Mouse (Mus musculus) heart, embryonic 14.5 days (tissue): ENCODE results near the gene Banp. TPM values are rescaled to one million over a fixed set of nuclear protein-coding genes. Genes with fewer than 3 reads are reported as not detected.

Experiments used
- ATAC-seq: fragments of 200-750 bp; cut with Nextera tagmentation; 2 replicates; pipeline ENCODE4 v1.8.0; 2017; ENCODE audit warnings: low read depth, moderate TSS enrichment; ENCODE audit not compliant: insufficient number of reproducible peaks, insufficient read depth, low FRiP score
- H3K27ac ChIP-seq, 2 experiments: fragments of 200-500 bp in 1 of 2; fragments of 300-500 bp in 1 of 2; sonication (generic) in 1 of 2; replicated peaks in 1 of 2; 2 replicates each; pipeline ENCODE4 v1.5.1; 2012 to 2014; ENCODE audit warnings: low read depth in 2 of 2, low read length in 2 of 2, control low read depth in 1 of 2, mild to moderate bottlenecking in 1 of 2, mixed read lengths in 1 of 2; ENCODE audit not compliant: control insufficient read depth in 1 of 2, insufficient read depth in 1 of 2
- H3K27me3 ChIP-seq: fragments of 300-500 bp; sonication (generic); 2 replicates; pipeline ENCODE4 v1.6.1; 2014; ENCODE audit warnings: mild to moderate bottlenecking, low read length, control low read depth; ENCODE audit not compliant: control insufficient read depth, insufficient read depth
- H3K36me3 ChIP-seq: fragments of 300-500 bp; sonication (generic); 2 replicates; pipeline ENCODE4 v1.6.1; 2014; ENCODE audit warnings: mild to moderate bottlenecking, control low read depth, low read length, mixed read lengths; ENCODE audit not compliant: control insufficient read depth, insufficient read depth
- H3K4me1 ChIP-seq, 2 experiments: fragments of 200-500 bp in 1 of 2; fragments of 300-500 bp in 1 of 2; sonication (generic) in 1 of 2; 2 replicates each; pipeline ENCODE4 v1.6.1; 2012 to 2014; ENCODE audit warnings: low read length in 2 of 2, control low read depth in 1 of 2, mixed read lengths in 1 of 2; ENCODE audit not compliant: control insufficient read depth in 2 of 2, insufficient read depth in 2 of 2
- H3K4me2 ChIP-seq: fragments of 300-500 bp; sonication (generic); 2 replicates; pipeline ENCODE4 v1.6.1; 2014; ENCODE audit warnings: mild to moderate bottlenecking, low read length
- H3K4me3 ChIP-seq, 2 experiments: fragments of 200-500 bp in 1 of 2; fragments of 300-500 bp in 1 of 2; sonication (generic) in 1 of 2; 2 replicates each; pipeline ENCODE4 v1.5.1; 2012 to 2014; ENCODE audit warnings: low read length in 2 of 2, mild to moderate bottlenecking in 2 of 2, control low read depth in 1 of 2, low read depth in 1 of 2, moderate library complexity in 1 of 2; ENCODE audit not compliant: control insufficient read depth in 1 of 2, insufficient read depth in 1 of 2
- H3K9ac ChIP-seq: fragments of 300-500 bp; sonication (generic); 2 replicates; pipeline ENCODE4 v1.6.1; 2014; ENCODE audit warnings: mild to moderate bottlenecking, low read length
- H3K9me3 ChIP-seq: fragments of 300-500 bp; sonication (generic); 2 replicates; pipeline ENCODE4 v1.6.1; 2016; ENCODE audit warnings: low read length, control low read depth; ENCODE audit not compliant: control insufficient read depth
- WGBS: fragments of 180-500 bp; shearing (Covaris S2); extraction: QIAGEN DNeasy Blood & Tissue Kit; methylation state at CpG from one replicate; pipeline ENCODE4 v1.1.7; 2014; 5-methylcytosine and 5-hydroxymethylcytosine counted together
- polyA plus RNA-seq: library from polyadenylated mRNA; unstranded; fragments of >200 nt; fragmentation: Nextera tagmentation; extraction: Ambion mirVana; gene quantifications from 2 replicates; pipeline ENCODE4 v1.2.1, GENCODE M21; 2014

Banp gene
- 21.2 and 24.8 TPM in 2 replicates for polyA plus RNA-seq

- Histone ChIP-seq H3K9me3 (no peaks in the 10 kb centered on the region), H3K27ac (peak within 1 kb of the TSS; percentile 93 to 98), H3K4me1 (peaks cover 22 to 43% of the 10 kb centered on the region in 2 experiments), H3K36me3 (peaks cover 14% of the 10 kb centered on the region), H3K4me2 (peak within 1 kb of the TSS; percentile 94), H3K4me3 (peak within 1 kb of the TSS; percentile 91 to 92), H3K27me3 (no peaks in the 10 kb centered on the region), H3K9ac (peak within 1 kb of the TSS; percentile 99)
- WGBS = 59% methylated on average over 6 of the region's 6 CpGs
- ATAC-seq = no peak
Observed at GRCm38 (mm10) chr8:121949222-121949800, at the start of gene Banp. Banp (plus strand) TSS chr8:121949750.

- Histone ChIP-seq H3K4me1 (peaks cover 39 to 55% of the 10 kb centered on the region in 2 experiments), H3K9me3 (no peaks in the 10 kb centered on the region), H3K36me3 (no peaks in the 10 kb centered on the region), H3K9ac (peak overlapping the region; percentile 62), H3K27me3 (no peaks in the 10 kb centered on the region), H3K27ac (peak overlapping the region; percentile 76), H3K4me2 (peak overlapping the region; percentile 35), H3K4me3 (no peak overlapping the region)
- no peak; the same call in 1 of the 2 replicates for ATAC-seq
- WGBS = 31% methylated on average over 8 of the region's 8 CpGs
Observed at GRCm38 (mm10) chr8:121901498-121902236, 47.9 kb upstream of the Banp start.

GRCm38 (mm10) chr8:121903977-121904376 lies 45.6 kb upstream of the Banp start:
- H3K36me3 ChIP-seq = no peaks in the 10 kb centered on the region
- no peak for ATAC-seq
- H3K9ac ChIP-seq = no peak overlapping the region
- H3K4me1 ChIP-seq = peaks cover 28 to 39% of the 10 kb centered on the region in 2 experiments
- H3K27ac ChIP-seq = no peak overlapping the region
- H3K9me3 ChIP-seq = no peaks in the 10 kb centered on the region
- H3K4me2 ChIP-seq = no peak overlapping the region
- H3K4me3 ChIP-seq = no peak overlapping the region
- H3K27me3 ChIP-seq = no peaks in the 10 kb centered on the region; the same call in 1 of the 2 replicates
- 46% methylated on average over 6 of the region's 6 CpGs for WGBS

GRCm38 (mm10) chr8:121904999-121905398 lies 44.6 kb upstream of the Banp start:
- peak overlapping the region; percentile 100; the same call in 1 of the 2 replicates for H3K4me2 ChIP-seq
- ATAC-seq = no peak
- H3K9ac ChIP-seq = peak overlapping the region; percentile 83; the same call in 1 of the 2 replicates
- peaks cover 24 to 40% of the 10 kb centered on the region in 2 experiments for H3K4me1 ChIP-seq
- H3K27me3 ChIP-seq = no peaks in the 10 kb centered on the region; the same call in 1 of the 2 replicates
- H3K9me3 ChIP-seq = no peaks in the 10 kb centered on the region
- H3K4me3 ChIP-seq = no peak overlapping the region
- WGBS = 85% methylated on average over 9 of the region's 9 CpGs
- H3K36me3 ChIP-seq = no peaks in the 10 kb centered on the region
- no peak overlapping the region for H3K27ac ChIP-seq

GRCm38 (mm10) chr8:121905420-121905819 lies 44.1 kb upstream of the Banp start:
- no peak overlapping the region for H3K27ac ChIP-seq
- no peaks in the 10 kb centered on the region for H3K36me3 ChIP-seq
- no peaks in the 10 kb centered on the region; the same call in 1 of the 2 replicates for H3K27me3 ChIP-seq
- peak overlapping the region; percentile 100 for H3K4me2 ChIP-seq
- WGBS = 60% methylated on average over 1 of the region's 1 CpGs
- H3K9ac ChIP-seq = peak overlapping the region; percentile 83
- H3K4me3 ChIP-seq = peak overlapping the region; percentile 69 to 83; a peak in 3 of 4 replicates
- peaks cover 24 to 40% of the 10 kb centered on the region in 2 experiments for H3K4me1 ChIP-seq
- no peak for ATAC-seq
- no peaks in the 10 kb centered on the region for H3K9me3 ChIP-seq

GRCm38 (mm10) chr8:121905864-121906263 lies 43.7 kb upstream of the Banp start:
- H3K4me3 ChIP-seq = peak overlapping the region; percentile 69 to 83
- no peaks in the 10 kb centered on the region; the same call in 1 of the 2 replicates for H3K27me3 ChIP-seq
- H3K36me3 ChIP-seq = no peaks in the 10 kb centered on the region
- peaks cover 24 to 40% of the 10 kb centered on the region in 2 experiments for H3K4me1 ChIP-seq
- peak overlapping the region; percentile 100 for H3K4me2 ChIP-seq
- no peak overlapping the region for H3K27ac ChIP-seq
- ATAC-seq = no peak
- peak overlapping the region; percentile 83 for H3K9ac ChIP-seq
- 21% methylated on average over 5 of the region's 5 CpGs for WGBS
- no peaks in the 10 kb centered on the region for H3K9me3 ChIP-seq

GRCm38 (mm10) chr8:121906542-121907512 lies 42.7 kb upstream of the Banp start:
- H3K9ac ChIP-seq = peak overlapping the region; percentile 83
- no peaks in the 10 kb centered on the region; the same call in 1 of the 2 replicates for H3K27me3 ChIP-seq
- H3K4me1 ChIP-seq = peaks cover 18 to 32% of the 10 kb centered on the region in 2 experiments
- peak overlapping the region; percentile 69 to 83 for H3K4me3 ChIP-seq
- H3K9me3 ChIP-seq = no peaks in the 10 kb centered on the region
- H3K27ac ChIP-seq = no peak overlapping the region
- peak; percentile 28 for ATAC-seq
- H3K36me3 ChIP-seq = no peaks in the 10 kb centered on the region
- WGBS = under 1% methylated on average over 71 of the region's 72 CpGs
- H3K4me2 ChIP-seq = peak overlapping the region; percentile 100
